Mouse (Mus musculus) frontal cortex, adult (tissue): ENCODE data around the gene Gm10053.
A peak's percentile ranks its signal among the peaks of the same experiment; 100 is the strongest.

Experiments used
- ATAC-seq: cut with Nextera tagmentation; 2 replicates; pipeline ENCODE4 v1.9.2; 2017; ENCODE audit warnings: mild to moderate bottlenecking, moderate library complexity, mixed read lengths; ENCODE audit not compliant: low TSS enrichment

Gm10053 gene

GRCm38 (mm10) chr19:24875129-24875870 lies at the start of gene Gm10053:
Gene Gm10053 (plus strand): TSS chr19:24875686.
- peak; percentile 84 for ATAC-seq

GRCm38 (mm10) chr19:24842080-24842479 lies 33.4 kb upstream of the Gm10053 start:
- ATAC-seq, result no peak

- ATAC-seq, result no peak
Measured at GRCm38 (mm10) chr19:24845007-24845546, 30.4 kb upstream of the Gm10053 start.

GRCm38 (mm10) chr19:24848345-24848744 lies 27.1 kb upstream of the Gm10053 start:
- no peak for ATAC-seq

- ATAC-seq, result no peak
Measured at GRCm38 (mm10) chr19:24848844-24849243, 26.6 kb upstream of the Gm10053 start.

- ATAC-seq, result no peak
Measured at GRCm38 (mm10) chr19:24851456-24852315, 23.8 kb upstream of the Gm10053 start.

- no peak for ATAC-seq
Measured at GRCm38 (mm10) chr19:24861276-24861611, 14.2 kb upstream of the Gm10053 start.

GRCm38 (mm10) chr19:24861612-24862451 lies 13.7 kb upstream of the Gm10053 start, which contains the start of gene Pgm5:
Gene Pgm5 (minus strand): TSS chr19:24861855.
- ATAC-seq, result no peak

GRCm38 (mm10) chr19:24865436-24865835 lies 10.1 kb upstream of the Gm10053 start:
- ATAC-seq, result no peak

- ATAC-seq, result peak; percentile 94
Measured at GRCm38 (mm10) chr19:24871037-24871635, 4.3 kb upstream of the Gm10053 start.

GRCm38 (mm10) chr19:24873873-24874272 lies 1.6 kb upstream of the Gm10053 start:
- no peak for ATAC-seq

- ATAC-seq, result no peak
Measured at GRCm38 (mm10) chr19:24881237-24881636, 5.8 kb downstream of the Gm10053 start.

GRCm38 (mm10) chr19:24885504-24885903 lies 10.0 kb downstream of the Gm10053 start:
- ATAC-seq, result peak; percentile 90

- no peak for ATAC-seq
Measured at GRCm38 (mm10) chr19:24886888-24887287, 11.4 kb downstream of the Gm10053 start.

GRCm38 (mm10) chr19:24896536-24896935 lies 21.1 kb downstream of the Gm10053 start:
- ATAC-seq, result no peak

GRCm38 (mm10) chr19:24897006-24897895 lies 21.8 kb downstream of the Gm10053 start:
- ATAC-seq, result no peak

GRCm38 (mm10) chr19:24897896-24898736 lies 22.6 kb downstream of the Gm10053 start:
- no peak for ATAC-seq

GRCm38 (mm10) chr19:24898737-24899577 lies 23.5 kb downstream of the Gm10053 start:
- no peak for ATAC-seq
